Mouse (Mus musculus): ENCODE results near the gene Elf2.

- TF ChIP-seq ZC3H11A (IDR thresholded peaks at IDR 0.05; ENCODE audit: low read depth, low read length) (no peak), CTCF (IDR thresholded peaks at IDR 0.05 in 2 of 3, conservative IDR thresholded peaks at IDR 0.05 in 1 of 3; ENCODE audit: control insufficient read depth in 1 of 3, insufficient read depth in 1 of 3, low read depth in 2 of 3, low read length in 3 of 3, poor library complexity in 1 of 3, severe bottlenecking in 1 of 3) (no peak), MAX (IDR thresholded peaks at IDR 0.05; ENCODE audit: low read length) (no peak), USF2 (IDR thresholded peaks at IDR 0.05; ENCODE audit: borderline replicate concordance in 1 of 2, insufficient read depth in 1 of 2, low read depth in 1 of 2, low read length in 2 of 2) (no peak), CHD2 (IDR thresholded peaks at IDR 0.05; ENCODE audit: low read length) (no peak), BHLHE40 (IDR thresholded peaks at IDR 0.05; ENCODE audit: borderline replicate concordance, low read depth, low read length) (no peak), GATA1 (IDR thresholded peaks at IDR 0.05; ENCODE audit: low read depth, low read length) (no peak)
Observed at GRCm38 (mm10) chr3:51295225-51295624, 45.2 kb downstream of the Elf2 start.
